Mouse (Mus musculus): ENCODE data around the gene Dnajb2.

Dnajb2 gene

GRCm38 (mm10) chr1:75292476-75293330 lies 56.5 kb downstream of the Dnajb2 start:
- DNase-seq (ENCODE audit: low read depth, low spot score): no peak

- no peak for DNase-seq (ENCODE audit: low read depth, low spot score)
Measured at GRCm38 (mm10) chr1:75293331-75293701, 57.1 kb downstream of the Dnajb2 start.

- DNase-seq (ENCODE audit: low read depth, low spot score): no peak
Measured at GRCm38 (mm10) chr1:75294294-75294693, 58.1 kb downstream of the Dnajb2 start.

Data from ZHBTc4 (cell line).